Mouse (Mus musculus) forebrain, embryonic 11.5 days (tissue): ENCODE measurements at regions not wholly inside any gene's neighbourhood (a gene's known extent, or its start where the extent isn't known, plus 50 kb on each side); places are given as distances from the start of the nearest gene placed in this dataset.

Source experiments
- ATAC-seq: fragments of 200-750 bp; cut with Nextera tagmentation; replicated peaks from 2 replicates; pipeline ENCODE4 v1.8.0; 2017; ENCODE audit warnings: moderate TSS enrichment; ENCODE audit not compliant: low FRiP score
- DNase-seq: peaks from one replicate; pipeline ENCODE4 v3.0.0-alpha.2; 2017; ENCODE audit warnings: low spot score
- H3K27ac ChIP-seq: fragments of 300-500 bp; sonication (generic); 2 replicates; pipeline ENCODE4 v1.5.1; 2014; ENCODE audit warnings: low read depth, low read length
- H3K27me3 ChIP-seq: fragments of 300-500 bp; sonication (generic); 2 replicates; pipeline ENCODE4 v1.6.1; 2014; ENCODE audit warnings: mild to moderate bottlenecking, low read length, mixed read lengths; ENCODE audit not compliant: control insufficient read depth, insufficient read depth
- H3K36me3 ChIP-seq: fragments of 300-500 bp; sonication (generic); 2 replicates; pipeline ENCODE4 v1.6.1; 2014; ENCODE audit warnings: mild to moderate bottlenecking, low read length, moderate library complexity, mixed read lengths; ENCODE audit not compliant: control insufficient read depth, insufficient read depth
- H3K4me1 ChIP-seq: fragments of 300-500 bp; sonication (generic); replicated peaks from 2 replicates; pipeline ENCODE4 v1.6.1; 2014; ENCODE audit warnings: low read length, mixed read lengths; ENCODE audit not compliant: control insufficient read depth, insufficient read depth
- H3K4me2 ChIP-seq: fragments of 300-500 bp; sonication (generic); 2 replicates; pipeline ENCODE4 v1.6.1; 2014; ENCODE audit warnings: low read depth, mild to moderate bottlenecking, low read length, moderate library complexity, mixed read lengths; ENCODE audit not compliant: severe bottlenecking
- H3K4me3 ChIP-seq: fragments of 300-500 bp; sonication (generic); 2 replicates; pipeline ENCODE4 v1.5.1; 2014; ENCODE audit warnings: low read depth, low read length
- H3K9ac ChIP-seq: fragments of 300-500 bp; sonication (generic); 2 replicates; pipeline ENCODE4 v1.6.1; 2014; ENCODE audit warnings: low read length
- H3K9me3 ChIP-seq: fragments of 300-500 bp; sonication (generic); 2 replicates; pipeline ENCODE4 v1.6.1; 2016; ENCODE audit warnings: low read length, mixed read lengths; ENCODE audit not compliant: control insufficient read depth
- WGBS: fragments of 180-500 bp; shearing (Covaris S2); extraction: QIAGEN DNeasy Blood & Tissue Kit; methylation state at CpG from one replicate; pipeline ENCODE4 v1.1.7; 2014; 5-methylcytosine and 5-hydroxymethylcytosine counted together

GRCm38 (mm10) chr12:7698324-7698944 is 279.0 kb upstream of the Apob start:
- no peaks in the 10 kb centered on the region for H3K4me1 ChIP-seq
- 29% methylated on average over 8 of the region's 8 CpGs for WGBS
- DNase-seq (no peak), ATAC-seq (peak; percentile 85)
- H3K9ac ChIP-seq = no peak overlapping the region
- no peaks in the 10 kb centered on the region for H3K27me3 ChIP-seq
- H3K4me2 ChIP-seq = no peak overlapping the region
- H3K27ac ChIP-seq = no peak overlapping the region
- no peaks in the 10 kb centered on the region for H3K36me3 ChIP-seq
- no peaks in the 10 kb centered on the region for H3K9me3 ChIP-seq
- no peak overlapping the region for H3K4me3 ChIP-seq

GRCm38 (mm10) chr12:7709102-7709501 is 268.3 kb upstream of the Apob start:
- no peak for ATAC-seq

GRCm38 (mm10) chr12:7709872-7710271 is 267.6 kb upstream of the Apob start:
- H3K4me3 ChIP-seq = no peak overlapping the region
- no peaks in the 10 kb centered on the region for H3K27me3 ChIP-seq
- 77% methylated on average over 2 of the region's 2 CpGs for WGBS
- no peak overlapping the region for H3K9ac ChIP-seq
- H3K27ac ChIP-seq = no peak overlapping the region
- H3K36me3 ChIP-seq = no peaks in the 10 kb centered on the region
- DNase-seq (no peak), ATAC-seq (no peak)
- no peaks in the 10 kb centered on the region for H3K4me1 ChIP-seq
- no peaks in the 10 kb centered on the region for H3K9me3 ChIP-seq
- H3K4me2 ChIP-seq = no peak overlapping the region

More at GRCm38 (mm10) chr12:7709102-7709501, 268.3 kb upstream of the Apob start:
- 61% methylated on average over 5 of the region's 5 CpGs for WGBS
- Histone ChIP-seq H3K27me3 (no peaks in the 10 kb centered on the region), H3K9ac (no peak overlapping the region), H3K4me3 (no peak overlapping the region), H3K36me3 (no peaks in the 10 kb centered on the region), H3K4me1 (no peaks in the 10 kb centered on the region), H3K9me3 (no peaks in the 10 kb centered on the region), H3K27ac (no peak overlapping the region), H3K4me2 (no peak overlapping the region)
- DNase-seq = no peak

DNA sequence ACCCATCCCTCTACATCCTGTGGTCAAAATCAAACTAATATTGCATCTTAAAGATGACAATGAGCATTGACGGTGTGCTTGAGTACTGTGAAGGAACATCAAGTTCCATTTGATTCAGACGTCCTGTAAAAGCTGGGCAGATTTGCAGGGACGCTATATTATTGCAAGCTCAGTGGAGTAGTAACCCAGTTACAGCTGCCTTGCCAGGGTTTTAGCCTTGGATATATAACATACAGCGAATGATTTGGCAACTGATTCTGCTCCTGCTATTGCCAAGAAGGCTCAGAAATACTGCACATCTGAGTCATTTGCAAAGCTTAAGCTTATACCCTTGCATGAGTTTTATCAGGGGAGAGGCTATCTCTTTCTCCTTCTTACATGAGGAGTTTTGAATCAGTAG is 262.4 kb upstream of the Apob start:
- no peak for ATAC-seq
- H3K27ac ChIP-seq = no peak overlapping the region
- H3K4me1 ChIP-seq = no peaks in the 10 kb centered on the region
- 92% methylated on average over 4 of the region's 4 CpGs for WGBS
- no peaks in the 10 kb centered on the region for H3K36me3 ChIP-seq
- no peaks in the 10 kb centered on the region for H3K27me3 ChIP-seq
- H3K9ac ChIP-seq = no peak overlapping the region
- H3K4me2 ChIP-seq = no peak overlapping the region
- no peaks in the 10 kb centered on the region for H3K9me3 ChIP-seq
- H3K4me3 ChIP-seq = no peak overlapping the region
- no peak for DNase-seq

GRCm38 (mm10) chr12:7718556-7718955 is 258.9 kb upstream of the Apob start:
- no peak for DNase-seq
- ATAC-seq = no peak
- WGBS = 83% methylated on average over 2 of the region's 2 CpGs
- Histone ChIP-seq H3K27me3 (no peaks in the 10 kb centered on the region), H3K36me3 (no peaks in the 10 kb centered on the region), H3K9ac (no peak overlapping the region), H3K4me3 (no peak overlapping the region), H3K27ac (no peak overlapping the region), H3K4me1 (no peaks in the 10 kb centered on the region), H3K9me3 (no peaks in the 10 kb centered on the region), H3K4me2 (no peak overlapping the region)

GRCm38 (mm10) chr12:7719080-7719479 is 258.4 kb upstream of the Apob start:
- H3K9me3 ChIP-seq = no peaks in the 10 kb centered on the region
- no peak for DNase-seq
- no peak overlapping the region for H3K27ac ChIP-seq
- no peak overlapping the region for H3K4me3 ChIP-seq
- no peaks in the 10 kb centered on the region for H3K4me1 ChIP-seq
- ATAC-seq = no peak
- 91% methylated on average over 4 of the region's 4 CpGs for WGBS
- H3K27me3 ChIP-seq = no peaks in the 10 kb centered on the region
- no peak overlapping the region for H3K4me2 ChIP-seq
- no peak overlapping the region for H3K9ac ChIP-seq
- no peaks in the 10 kb centered on the region for H3K36me3 ChIP-seq

DNA sequence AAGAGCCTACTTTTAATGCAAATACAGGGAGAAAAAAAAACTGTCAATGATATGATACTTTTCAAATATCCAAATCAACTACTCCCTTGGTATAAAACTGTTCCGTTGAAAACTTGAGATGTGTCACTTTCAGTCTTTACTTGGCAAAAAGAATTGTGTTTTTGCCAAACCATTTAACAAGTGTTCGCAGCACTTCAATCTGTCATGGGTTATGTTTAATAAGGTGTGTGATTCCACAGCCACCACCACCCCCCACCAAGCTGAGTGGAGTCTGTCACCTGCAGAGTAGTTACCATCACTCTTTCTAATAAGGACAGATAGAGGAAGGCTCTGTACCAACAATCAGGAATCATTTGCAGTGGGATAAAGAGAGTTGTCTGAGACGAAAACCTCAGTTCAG is 252.5 kb upstream of the Apob start:
- DNase-seq = no peak

DNA sequence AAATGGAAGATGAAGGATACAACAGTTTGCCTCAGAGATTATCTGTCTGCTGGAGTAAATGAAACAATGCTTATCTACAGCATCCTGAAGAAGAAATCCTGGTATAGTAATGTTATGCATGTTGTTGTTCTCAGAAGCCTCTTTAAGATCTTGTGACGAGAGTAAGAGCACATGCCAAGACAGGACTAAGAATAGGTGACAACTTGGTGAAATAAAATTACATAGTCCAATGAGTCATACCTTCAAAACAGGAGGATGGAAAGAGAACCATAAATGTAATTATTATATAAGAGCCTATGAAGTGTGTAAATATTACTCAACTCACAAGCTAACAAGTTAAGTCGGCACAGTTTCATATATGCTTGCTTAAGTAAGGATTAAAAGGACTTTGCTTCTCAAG is 239.4 kb upstream of the Apob start:
- Histone ChIP-seq H3K4me3 (no peak overlapping the region), H3K4me1 (no peaks in the 10 kb centered on the region), H3K36me3 (no peaks in the 10 kb centered on the region), H3K9me3 (no peaks in the 10 kb centered on the region), H3K9ac (no peak overlapping the region), H3K27me3 (no peaks in the 10 kb centered on the region), H3K27ac (no peak overlapping the region), H3K4me2 (no peak overlapping the region)
- DNase-seq = no peak
- WGBS = 92% methylated on average over 2 of the region's 2 CpGs
- no peak for ATAC-seq

More for the DNA sequence above, 252.5 kb upstream of the Apob start:
- no peaks in the 10 kb centered on the region for H3K36me3 ChIP-seq
- no peak overlapping the region for H3K27ac ChIP-seq
- no peaks in the 10 kb centered on the region for H3K27me3 ChIP-seq
- 85% methylated on average over 3 of the region's 3 CpGs for WGBS
- no peak overlapping the region for H3K4me3 ChIP-seq
- no peak overlapping the region for H3K9ac ChIP-seq
- no peaks in the 10 kb centered on the region for H3K9me3 ChIP-seq
- no peak overlapping the region for H3K4me2 ChIP-seq
- ATAC-seq = no peak
- no peaks in the 10 kb centered on the region for H3K4me1 ChIP-seq

DNA sequence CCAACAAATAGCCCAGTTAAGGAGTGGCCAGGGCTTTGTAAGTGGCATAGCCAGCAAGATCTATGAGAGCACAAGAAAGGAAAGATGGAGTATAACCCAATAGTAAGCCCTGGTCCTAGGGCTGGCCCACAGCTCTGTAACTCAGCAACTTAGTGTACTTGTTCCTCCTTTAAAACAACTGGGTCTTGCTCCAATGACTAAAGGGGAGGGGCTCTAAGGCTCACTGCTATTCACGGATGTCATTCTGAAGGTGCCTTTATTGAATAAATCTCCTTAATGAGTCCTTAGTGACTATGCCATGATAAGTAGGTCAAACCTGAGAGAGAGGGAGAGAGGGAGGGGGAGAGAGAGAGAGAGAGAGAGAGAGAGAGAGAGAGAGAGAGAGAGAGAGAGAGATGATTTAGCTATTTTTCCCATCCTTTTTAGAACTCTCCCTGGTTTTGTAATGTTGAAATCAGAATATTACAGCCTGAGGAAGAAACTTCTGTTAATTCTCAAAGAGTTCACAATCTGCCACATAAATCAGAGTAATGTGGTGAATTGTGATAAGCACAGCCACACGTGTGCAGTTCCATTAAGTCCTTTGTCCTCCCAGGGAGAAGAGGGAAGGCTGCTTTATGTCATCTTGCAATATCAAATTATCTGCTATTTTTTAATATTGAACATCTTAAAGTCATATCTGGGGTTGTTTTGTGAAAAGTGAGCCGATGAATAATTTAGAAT is 238.7 kb upstream of the Apob start:
- Histone ChIP-seq H3K27me3 (no peaks in the 10 kb centered on the region), H3K4me2 (no peak overlapping the region), H3K36me3 (no peaks in the 10 kb centered on the region), H3K9ac (no peak overlapping the region), H3K27ac (no peak overlapping the region), H3K4me1 (no peaks in the 10 kb centered on the region), H3K9me3 (no peaks in the 10 kb centered on the region), H3K4me3 (no peak overlapping the region)
- ATAC-seq (no peak), DNase-seq (no peak)
- WGBS = 68% methylated on average over 3 of the region's 3 CpGs
